Mouse (Mus musculus) neural tube, postnatal 0 days (tissue): Measurements from ENCODE around the gene Cd86. TPM values are rescaled to one million over a fixed set of nuclear protein-coding genes. Genes with fewer than 3 reads are reported as not detected.

Experiments
- polyA plus RNA-seq: library from polyadenylated mRNA; unstranded; fragments of >200 nt; fragmentation: Nextera tagmentation; extraction: Ambion mirVana; gene quantifications from 2 replicates; pipeline ENCODE4 v1.2.1, GENCODE M21; 2015

Cd86 gene
- polyA plus RNA-seq = 1.9 and 2.4 TPM in 2 replicates

GRCm38 (mm10) chr16:36665782-36666181 is at the start of gene Cd86:
Gene Cd86 (minus strand): TSS chr16:36666081.

GRCm38 (mm10) chr16:36693818-36694413 is 28.0 kb upstream of the Cd86 start, which contains the start of gene Ildr1:
Gene Ildr1 (plus strand): TSS chr16:36693978.

GRCm38 (mm10) chr16:36561386-36562338 is 104.2 kb downstream of the Cd86 start, which contains the start of gene Casr:
Gene Casr (minus strand): TSS chr16:36562141.

Other genes with a start within 250 kb of the Cd86 start
- gene Stfa3, start 210.7 kb downstream of the Cd86 start, polyA plus RNA-seq = 0.89 TPM in 1 of 2 replicates, not detected in the other
- gene Casr, start 103.9 kb downstream of the Cd86 start, polyA plus RNA-seq = 0.30 TPM in 1 of 2 replicates, not detected in the other
- 0.31 and 0.36 TPM in 2 replicates for gene Ildr1, start 27.9 kb upstream of the Cd86 start, polyA plus RNA-seq
- 34.2 and 37.3 TPM in 2 replicates for gene Slc15a2, start 118.9 kb upstream of the Cd86 start, polyA plus RNA-seq
- 48.2 and 54.4 TPM in 2 replicates for gene Iqcb1, start 162.3 kb upstream of the Cd86 start, polyA plus RNA-seq
- 0.39 and 0.71 TPM in 2 replicates for gene Eaf2, start 208.9 kb upstream of the Cd86 start, polyA plus RNA-seq
- gene Golgb1, start 209.1 kb upstream of the Cd86 start, polyA plus RNA-seq = 84.9 and 98.8 TPM in 2 replicates